Mouse (Mus musculus): ENCODE data around the gene Ptprm. TPM values are rescaled to one million over a fixed set of nuclear protein-coding genes. Genes with fewer than 3 reads are reported as not detected.

Ptprm gene
- total and polyA plus RNA-seq, 3 experiments, result not detected

DNA sequence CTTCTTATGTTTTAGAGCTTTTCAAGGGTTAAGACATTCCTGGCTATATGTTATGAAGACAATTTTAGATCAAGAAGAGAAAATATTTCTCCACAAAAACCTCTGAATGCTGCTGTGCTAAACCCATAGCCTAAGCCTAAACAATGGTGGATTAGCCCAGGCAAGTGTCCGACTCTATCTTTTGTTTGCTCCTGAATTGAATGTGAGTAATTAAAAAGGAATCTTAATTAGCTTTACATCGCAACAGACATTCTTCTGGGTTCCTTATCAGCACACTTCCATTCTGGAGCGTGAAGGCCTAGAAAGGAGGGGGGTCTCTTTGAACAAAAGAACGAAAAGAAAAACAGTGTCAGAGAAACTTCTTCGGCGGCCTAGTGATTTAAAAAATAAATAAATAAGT, 439.6 kb downstream of the Ptprm start:
- Histone ChIP-seq H3K4me1 (ENCODE audit: control insufficient read depth in 1 of 2, insufficient read depth in 2 of 2, low read length in 2 of 2) (no peaks in the 10 kb centered on the region), H3K36me3 (ENCODE audit: control insufficient read depth in 1 of 2, insufficient read depth in 2 of 2, low read length in 2 of 2) (no peaks in the 10 kb centered on the region), H3K27me3 (ENCODE audit: control insufficient read depth in 1 of 2, insufficient read depth in 2 of 2, low read length in 2 of 2) (no peaks in the 10 kb centered on the region), H3K27ac (ENCODE audit: control insufficient read depth, low read depth, low read length) (no peak overlapping the region), H3K9me3 (replicated peaks; ENCODE audit: insufficient read depth, low read length) (no peaks in the 10 kb centered on the region), H3K4me3 (ENCODE audit: control insufficient read depth in 1 of 2, insufficient read depth in 1 of 2, low read depth in 2 of 2, low read length in 2 of 2) (no peak overlapping the region), H3K9ac (ENCODE audit: control insufficient read depth, low read depth, low read length, poor library complexity, severe bottlenecking) (no peak overlapping the region), H3K79me2 (ENCODE audit: control insufficient read depth, insufficient read depth, low read length, poor library complexity) (no peaks in the 10 kb centered on the region)
- TF ChIP-seq ELF1 (IDR thresholded peaks at IDR 0.05; ENCODE audit: low read depth, low read length), result no peak
- no peak for TF ChIP-seq POLR2A (IDR thresholded peaks at IDR 0.05; ENCODE audit: control insufficient read depth in 1 of 2, insufficient read depth in 1 of 2, low read depth in 1 of 2, low read length in 2 of 2, poor library complexity in 1 of 2)
- no peak for TF ChIP-seq MAX (IDR thresholded peaks at IDR 0.05; ENCODE audit: low read length)
- TF ChIP-seq RAD21 (IDR thresholded peaks at IDR 0.05; ENCODE audit: low read depth, low read length), result no peak
- no peak for TF ChIP-seq NELFE (IDR thresholded peaks at IDR 0.05; ENCODE audit: low read depth, low read length)
- TF ChIP-seq TCF12 (IDR thresholded peaks at IDR 0.05; ENCODE audit: low read depth, low read length), result no peak
- TF ChIP-seq POLR2AphosphoS5 (IDR thresholded peaks at IDR 0.05; ENCODE audit: borderline replicate concordance, low read depth, low read length), result no peak
- no peak for TF ChIP-seq NRF1 (IDR thresholded peaks at IDR 0.05; ENCODE audit: insufficient read depth, low read depth, low read length, poor library complexity, severe bottlenecking)
- TF ChIP-seq USF1 (IDR thresholded peaks at IDR 0.05; ENCODE audit: low read depth, low read length), result no peak
- no peak for TF ChIP-seq CHD1 (IDR thresholded peaks at IDR 0.05; ENCODE audit: low read depth, low read length)
- TF ChIP-seq TBP (IDR thresholded peaks at IDR 0.05; ENCODE audit: low read depth, low read length), result no peak
- DNase-seq (ENCODE audit: low read depth, low spot score), result no peak

DNA sequence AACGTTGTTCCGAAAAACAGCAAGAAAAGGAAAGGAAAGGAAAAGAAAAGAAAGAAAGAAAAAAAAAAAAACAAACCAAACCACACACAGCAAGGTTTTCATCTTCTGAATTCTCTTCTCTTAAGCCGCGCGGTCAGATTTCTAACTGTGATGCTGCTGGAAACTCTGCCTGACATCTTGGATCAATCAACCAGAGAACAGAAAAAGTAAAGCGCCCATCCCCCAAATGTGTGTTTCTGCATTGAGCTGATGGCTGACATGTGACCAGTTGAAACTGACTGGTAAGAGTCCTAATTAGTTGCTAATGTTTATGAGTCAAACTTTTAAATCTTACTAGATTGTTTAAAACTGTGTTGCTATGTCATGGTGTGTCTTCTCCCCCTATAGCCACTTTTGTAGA, 441.7 kb downstream of the Ptprm start:
- Histone ChIP-seq H3K4me1 (ENCODE audit: control insufficient read depth in 1 of 2, insufficient read depth in 2 of 2, low read length in 2 of 2) (no peaks in the 10 kb centered on the region), H3K36me3 (ENCODE audit: control insufficient read depth in 1 of 2, insufficient read depth in 2 of 2, low read length in 2 of 2) (no peaks in the 10 kb centered on the region), H3K9me3 (replicated peaks; ENCODE audit: insufficient read depth, low read length) (no peaks in the 10 kb centered on the region), H3K27ac (ENCODE audit: control insufficient read depth, low read depth, low read length) (no peak overlapping the region), H3K79me2 (ENCODE audit: control insufficient read depth, insufficient read depth, low read length, poor library complexity) (no peaks in the 10 kb centered on the region), H3K9ac (ENCODE audit: control insufficient read depth, low read depth, low read length, poor library complexity, severe bottlenecking) (no peak overlapping the region), H3K27me3 (ENCODE audit: control insufficient read depth in 1 of 2, insufficient read depth in 2 of 2, low read length in 2 of 2) (no peaks in the 10 kb centered on the region), H3K4me3 (ENCODE audit: control insufficient read depth in 1 of 2, insufficient read depth in 1 of 2, low read depth in 2 of 2, low read length in 2 of 2) (no peak overlapping the region)
- DNase-seq (ENCODE audit: low read depth, low spot score), result no peak
- TF ChIP-seq MXI1 (IDR thresholded peaks at IDR 0.05; ENCODE audit: low read depth, low read length) (no peak), POLR2A (IDR thresholded peaks at IDR 0.05; ENCODE audit: control insufficient read depth in 1 of 2, insufficient read depth in 1 of 2, low read depth in 1 of 2, low read length in 2 of 2, poor library complexity in 1 of 2) (no peak), MAFK (IDR thresholded peaks at IDR 0.05; ENCODE audit: borderline replicate concordance, low read depth, low read length) (no peak), USF1 (IDR thresholded peaks at IDR 0.05; ENCODE audit: low read depth, low read length) (no peak), RAD21 (IDR thresholded peaks at IDR 0.05; ENCODE audit: low read depth, low read length) (no peak), POLR2AphosphoS2 (IDR thresholded peaks at IDR 0.05; ENCODE audit: low read length) (no peak)

DNA sequence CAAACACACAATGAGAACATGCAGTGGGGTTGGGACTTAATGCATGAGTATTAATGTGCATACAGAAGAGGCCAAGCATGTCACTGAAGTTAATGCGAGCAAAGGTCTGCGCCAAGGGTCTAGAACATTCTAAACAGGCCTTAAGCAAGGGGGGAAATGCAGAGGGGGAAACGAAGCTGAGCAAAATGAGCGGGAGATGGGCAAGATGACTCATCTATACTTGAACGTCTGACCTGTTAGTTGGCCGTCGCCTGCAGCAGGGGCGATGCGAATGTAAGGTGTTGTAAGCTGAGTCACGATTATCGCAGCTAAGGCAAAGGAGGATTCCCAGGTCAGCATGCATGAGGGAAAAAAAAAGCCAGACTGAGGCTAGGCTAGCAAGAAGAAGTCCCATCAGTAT, 442.1 kb downstream of the Ptprm start:
- no peak overlapping the region for H3K9ac ChIP-seq (ENCODE audit: control insufficient read depth, low read depth, low read length, poor library complexity, severe bottlenecking)
- no peaks in the 10 kb centered on the region for H3K27me3 ChIP-seq (ENCODE audit: control insufficient read depth in 1 of 2, insufficient read depth in 2 of 2, low read length in 2 of 2)
- H3K36me3 ChIP-seq (ENCODE audit: control insufficient read depth in 1 of 2, insufficient read depth in 2 of 2, low read length in 2 of 2), result no peaks in the 10 kb centered on the region
- TF ChIP-seq ZNF384 (IDR thresholded peaks at IDR 0.05; ENCODE audit: low read depth, low read length) (no peak), TBP (IDR thresholded peaks at IDR 0.05; ENCODE audit: low read depth, low read length) (no peak), KAT2A (conservative IDR thresholded peaks at IDR 0.05; ENCODE audit: low read depth, low read length) (no peak), POLR2AphosphoS5 (IDR thresholded peaks at IDR 0.05; ENCODE audit: borderline replicate concordance, low read depth, low read length) (no peak), MAFK (IDR thresholded peaks at IDR 0.05; ENCODE audit: borderline replicate concordance, low read depth, low read length) (no peak), ZC3H11A (IDR thresholded peaks at IDR 0.05; ENCODE audit: low read depth, low read length) (no peak), ZMIZ1 (IDR thresholded peaks at IDR 0.05; ENCODE audit: low read depth, low read length) (no peak), BHLHE40 (IDR thresholded peaks at IDR 0.05; ENCODE audit: borderline replicate concordance, low read depth, low read length) (no peak), ELF1 (IDR thresholded peaks at IDR 0.05; ENCODE audit: low read depth, low read length) (no peak), MEF2A (IDR thresholded peaks at IDR 0.05; ENCODE audit: extremely low read depth, insufficient replicate concordance, low read depth, low read length, poor library complexity, severe bottlenecking) (no peak), ETS1 (IDR thresholded peaks at IDR 0.05; ENCODE audit: low read depth, low read length) (no peak), POLR2AphosphoS2 (IDR thresholded peaks at IDR 0.05; ENCODE audit: low read length) (no peak), TAL1 (IDR thresholded peaks at IDR 0.05; ENCODE audit: low read length) (no peak), JUND (IDR thresholded peaks at IDR 0.05; ENCODE audit: low read depth, low read length) (no peak), POLR2A (IDR thresholded peaks at IDR 0.05; ENCODE audit: control insufficient read depth in 1 of 2, insufficient read depth in 1 of 2, low read depth in 1 of 2, low read length in 2 of 2, poor library complexity in 1 of 2) (no peak), MAX (IDR thresholded peaks at IDR 0.05; ENCODE audit: low read length) (no peak), MAZ (IDR thresholded peaks at IDR 0.05; ENCODE audit: low read depth, low read length) (no peak)
- H3K4me1 ChIP-seq (ENCODE audit: control insufficient read depth in 1 of 2, insufficient read depth in 2 of 2, low read length in 2 of 2), result no peaks in the 10 kb centered on the region
- no peak overlapping the region for H3K27ac ChIP-seq (ENCODE audit: control insufficient read depth, low read depth, low read length)
- DNase-seq (ENCODE audit: low read depth, low spot score), result no peak
- H3K9me3 ChIP-seq (replicated peaks; ENCODE audit: insufficient read depth, low read length), result no peaks in the 10 kb centered on the region
- no peak overlapping the region for H3K4me3 ChIP-seq (ENCODE audit: control insufficient read depth in 1 of 2, insufficient read depth in 1 of 2, low read depth in 2 of 2, low read length in 2 of 2)
- H3K79me2 ChIP-seq (ENCODE audit: control insufficient read depth, insufficient read depth, low read length, poor library complexity), result no peaks in the 10 kb centered on the region
